Mouse (Mus musculus) layer of hippocampus, adult 2 months (tissue): ENCODE measurements around the gene Plekhb1. TPM values are rescaled to one million over a fixed set of nuclear protein-coding genes. Genes with fewer than 3 reads are reported as not detected.
A peak's percentile ranks its signal among the peaks of the same experiment; 100 is the strongest.

ENCODE experiments used
- DNase-seq, 2 experiments: peaks; one replicate each; pipeline ENCODE4 v3.0.0; 2022; ENCODE audit warnings: low spot score in 2 of 2
- H3K27ac ChIP-seq: fragments of 200-600 bp; 2 replicates; pipeline ENCODE4 v1.8.1; 2022
- H3K4me3 ChIP-seq: fragments of 200-600 bp; 2 replicates; pipeline ENCODE4 v1.8.1; 2022; ENCODE audit warnings: mild to moderate bottlenecking
- CTCF ChIP-seq: fragments of 200-600 bp; conservative IDR thresholded peaks from 2 replicates; pipeline ENCODE4 v1.8.1; 2022; ENCODE audit warnings: antibody characterized with exemption, mild to moderate bottlenecking, moderate library complexity
- total RNA-seq, 2 experiments: library from RNA; stranded (reverse); gene quantifications; 2 replicates each; pipeline ENCODE4 v1.2.3; 2021

Gene Plekhb1
- total RNA-seq, 2 experiments from 2014 or later = 199 to 203 TPM

GRCm38 (mm10) chr7:100607214-100608129 lies 54.7 kb downstream of the Plekhb1 start, which contains the start of gene Rab6a:
Gene Rab6a (plus strand): TSS chr7:100607410.
- H3K4me3 ChIP-seq = peak within 1 kb of the TSS; percentile 79
- TF ChIP-seq CTCF = peak; percentile 54
- DNase-seq = peak; percentile 97 to 99
- H3K27ac ChIP-seq = peak within 1 kb of the TSS; percentile 99

- DNase-seq = peak in 1 of 2 experiments; percentile 42
- no peak overlapping the region for H3K4me3 ChIP-seq
- H3K27ac ChIP-seq = peak overlapping the region; percentile 74
- no peak for TF ChIP-seq CTCF
Observed at GRCm38 (mm10) chr7:100600211-100600610, 62.0 kb downstream of the Plekhb1 start.

GRCm38 (mm10) chr7:100593349-100593748 lies 68.9 kb downstream of the Plekhb1 start:
- no peak for DNase-seq
- TF ChIP-seq CTCF = no peak
- H3K27ac ChIP-seq = no peak overlapping the region
- H3K4me3 ChIP-seq = no peak overlapping the region

Other genes starting within 250 kb of the Plekhb1 start
- 1 to 10 TPM; 3.0 to 3.6 TPM for gene Ucp3, start 189.4 kb downstream of the Plekhb1 start, total RNA-seq
- gene Ucp2, start 169.1 kb downstream of the Plekhb1 start, total RNA-seq = 10 to 100 TPM; 69.0 to 72.4 TPM
- gene Dnajb13, start 147.5 kb downstream of the Plekhb1 start, total RNA-seq = under 1 TPM; 0.39 to 0.51 TPM
- 1 to 10 TPM; 7.8 to 9.4 TPM for gene Coa4, start 125.3 kb downstream of the Plekhb1 start, total RNA-seq
- 100 to 1,000 TPM; 349 to 374 TPM for gene Rab6a, start 55.0 kb downstream of the Plekhb1 start, total RNA-seq
- 10 to 100 TPM; 64.8 to 67.1 TPM for gene Mrpl48, start 54.1 kb downstream of the Plekhb1 start, total RNA-seq
- 100 to 1,000 TPM; 220 to 229 TPM for gene Fam168a, start 44.2 kb upstream of the Plekhb1 start, total RNA-seq
- gene Relt, start 201.0 kb upstream of the Plekhb1 start, total RNA-seq = 10 to 100 TPM; 11.2 to 13.2 TPM